Mouse (Mus musculus) spleen, adult 18-20 months (tissue): ENCODE data around the gene Rbms3.

Source experiments
- DNase-seq, 2 experiments: peaks; one replicate each; pipeline ENCODE4 v3.0.0; 2022; ENCODE audit warnings: mixed read lengths in 2 of 2

Gene Rbms3

DNA sequence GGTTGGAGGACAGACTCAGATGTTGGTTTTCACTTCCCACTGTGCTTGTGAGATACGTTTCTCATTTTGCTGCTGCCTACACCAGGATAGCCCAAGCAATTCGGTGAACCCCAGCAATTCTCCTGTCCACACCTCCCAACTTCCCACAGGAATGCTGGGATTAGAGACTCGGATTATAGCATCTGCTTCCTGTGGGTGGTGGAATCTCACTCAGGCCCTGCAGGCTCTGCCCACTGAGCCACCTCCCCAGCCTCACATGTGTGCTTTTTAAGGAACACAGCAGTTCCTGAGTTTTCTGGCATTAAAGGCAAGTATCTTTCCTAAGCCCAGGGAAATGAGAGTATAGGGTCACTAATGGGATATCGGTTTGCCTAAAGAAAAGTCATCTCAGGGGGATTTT lies 941.1 kb downstream of the Rbms3 start:
- no peak for DNase-seq

GRCm38 (mm10) chr9:116677142-116677541 lies 952.6 kb downstream of the Rbms3 start:
- DNase-seq: no peak

- no peak for DNase-seq
These were observed 953.3 kb downstream of the Rbms3 start for GRCm38 (mm10) chr9:116676445-116676844.

- DNase-seq: no peak
These were observed 955.5 kb downstream of the Rbms3 start for GRCm38 (mm10) chr9:116674191-116674590.

DNA sequence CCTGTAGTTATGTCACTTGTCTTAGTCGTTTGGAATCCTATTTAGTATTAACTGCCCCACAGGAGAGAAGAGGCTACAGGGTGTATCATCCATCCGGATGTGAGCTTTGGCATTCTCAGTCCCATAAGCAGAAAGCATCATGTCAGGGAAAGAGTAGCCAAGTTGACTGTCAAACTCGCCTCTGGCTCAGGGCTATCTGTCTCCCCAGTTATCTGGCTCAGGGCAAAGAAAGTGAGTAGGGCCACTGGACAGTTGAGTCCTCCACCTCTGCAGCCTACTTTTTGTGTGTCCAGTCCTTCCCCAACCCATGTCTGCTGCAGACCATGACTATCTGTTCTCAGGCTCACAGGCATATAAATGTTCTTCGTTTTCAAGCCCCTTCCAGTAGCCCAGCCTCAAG lies 968.7 kb downstream of the Rbms3 start:
- no peak for DNase-seq

- DNase-seq: no peak
These were observed 969.8 kb downstream of the Rbms3 start for GRCm38 (mm10) chr9:116659936-116660335.

DNA sequence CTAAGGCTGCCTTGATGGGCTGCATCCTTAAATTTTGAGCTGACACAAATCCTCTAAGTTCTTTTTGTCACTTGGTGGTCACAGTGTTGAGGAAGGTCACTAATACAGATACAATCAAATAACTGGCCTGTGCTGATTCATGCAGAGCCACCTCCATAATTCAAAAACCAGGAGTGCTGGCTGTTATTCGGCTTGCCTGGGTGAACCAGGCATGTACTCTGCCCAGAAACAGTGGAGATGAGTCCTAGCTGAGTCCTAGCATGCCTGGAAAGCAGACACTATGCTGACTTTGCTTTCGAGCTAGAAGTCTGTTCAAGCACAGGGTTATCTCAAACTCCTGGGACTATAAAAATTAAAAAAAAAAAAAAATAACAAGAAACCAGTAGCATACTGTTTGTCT lies 972.6 kb downstream of the Rbms3 start:
- no peak for DNase-seq

- no peak for DNase-seq
These were observed 978.3 kb downstream of the Rbms3 start for GRCm38 (mm10) chr9:116651414-116651813.

GRCm38 (mm10) chr9:116649955-116650354 lies 979.8 kb downstream of the Rbms3 start:
- no peak for DNase-seq

GRCm38 (mm10) chr9:116649086-116649792 lies 980.5 kb downstream of the Rbms3 start:
- DNase-seq: no peak

DNA sequence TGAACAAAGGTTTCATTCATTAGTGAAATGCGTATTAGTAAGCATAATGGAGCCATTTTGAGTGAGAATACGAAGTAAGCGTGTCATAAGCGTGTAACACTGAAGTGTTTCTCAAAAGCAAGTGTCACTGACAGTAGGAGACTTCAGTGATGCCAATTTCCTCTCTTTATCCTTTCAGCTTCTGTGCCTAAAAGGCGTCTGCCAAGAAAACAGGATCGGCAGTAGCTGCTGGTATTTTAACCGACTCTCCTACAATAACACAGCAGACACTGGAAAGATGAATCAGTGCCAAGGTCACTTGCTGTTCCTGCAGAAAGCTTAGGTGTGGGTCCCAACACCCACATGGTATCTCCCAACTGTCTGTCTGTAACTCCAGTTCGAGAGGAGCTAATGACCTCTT lies 985.1 kb downstream of the Rbms3 start:
- no peak for DNase-seq

GRCm38 (mm10) chr9:116640302-116640679 lies 989.4 kb downstream of the Rbms3 start:
- DNase-seq: no peak

DNA sequence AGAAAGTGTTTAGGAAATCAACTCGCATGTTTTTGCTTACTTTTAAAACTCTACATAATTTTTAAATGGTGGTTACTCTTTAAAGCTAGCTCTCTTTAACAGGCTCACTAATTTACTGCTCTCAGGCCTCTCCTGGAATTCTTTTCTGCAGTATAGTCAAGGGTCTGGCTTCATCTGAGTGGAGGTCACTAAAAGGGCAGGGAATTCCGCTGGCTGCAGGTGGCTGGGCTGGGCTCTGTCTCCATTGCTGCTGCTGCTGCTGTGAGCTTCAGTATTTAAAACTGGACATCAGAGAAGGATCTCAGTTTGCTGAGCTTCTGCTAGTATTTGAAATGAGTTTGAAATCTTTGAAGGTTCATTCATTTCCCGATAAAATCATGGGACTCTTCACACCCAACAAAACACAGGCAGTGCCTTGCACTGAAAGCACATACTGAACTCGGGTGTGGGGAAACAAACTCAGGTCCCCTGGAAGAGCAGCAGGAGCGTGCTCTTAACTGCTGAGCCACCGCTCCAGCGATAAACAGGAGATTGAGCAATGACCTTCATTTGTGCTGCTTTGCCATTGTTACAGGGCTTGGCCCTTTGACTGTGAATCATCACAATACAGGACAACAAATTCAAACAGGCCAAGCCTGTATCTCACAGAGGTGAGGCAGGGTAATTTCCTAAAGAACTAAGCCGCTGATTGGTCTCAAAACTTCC lies 990.0 kb downstream of the Rbms3 start:
- no peak for DNase-seq

GRCm38 (mm10) chr9:116633786-116634185 lies 995.9 kb downstream of the Rbms3 start:
- no peak for DNase-seq

DNA sequence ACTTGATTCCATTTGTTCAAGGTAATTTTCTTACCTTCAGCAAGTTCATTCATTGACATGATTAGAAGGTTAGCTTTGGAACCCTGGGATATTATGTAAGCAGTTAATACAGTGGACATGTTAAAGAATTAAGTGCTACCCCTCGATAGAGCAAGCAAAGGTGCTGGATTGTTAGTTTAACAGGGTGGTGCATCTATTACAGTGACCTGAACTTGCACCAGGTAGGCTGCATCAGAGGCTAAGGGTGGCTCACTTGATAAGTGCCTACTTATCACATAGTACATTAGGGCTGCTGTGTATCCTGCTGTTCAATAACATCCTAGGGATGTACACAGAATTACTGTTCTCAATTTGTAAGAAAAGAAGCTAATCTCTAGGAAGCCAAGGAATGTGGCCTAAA lies 996.6 kb downstream of the Rbms3 start:
- DNase-seq: no peak

GRCm38 (mm10) chr9:116631816-116632215 lies 997.9 kb downstream of the Rbms3 start:
- no peak for DNase-seq

- no peak for DNase-seq
These were observed 998.9 kb downstream of the Rbms3 start for GRCm38 (mm10) chr9:116630805-116631204.

GRCm38 (mm10) chr9:116620434-116620833 lies 1009.3 kb downstream of the Rbms3 start:
- DNase-seq: no peak

DNA sequence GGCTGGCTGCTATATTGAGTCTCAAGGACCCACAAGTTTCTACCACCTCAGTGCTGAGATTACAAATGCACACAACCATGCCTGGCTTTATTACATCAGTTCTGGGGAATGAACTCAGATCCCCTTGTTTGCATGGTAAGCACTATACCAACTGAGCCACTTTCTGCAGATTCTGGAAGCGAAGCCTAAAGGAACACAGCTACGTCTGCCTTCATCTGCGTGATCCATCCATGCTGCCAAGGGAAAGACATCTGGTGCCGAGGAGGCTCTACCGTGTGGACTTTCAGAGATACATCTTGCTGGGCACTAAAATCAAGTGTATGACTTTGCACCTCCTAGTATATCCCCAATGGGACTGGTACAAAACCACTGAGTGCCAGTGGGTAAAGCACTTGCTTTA lies 1010.8 kb downstream of the Rbms3 start:
- no peak for DNase-seq

GRCm38 (mm10) chr9:116613276-116613675 lies 1016.4 kb downstream of the Rbms3 start:
- no peak for DNase-seq

- DNase-seq: no peak
These were observed 1033.7 kb downstream of the Rbms3 start for GRCm38 (mm10) chr9:116596046-116596445.

GRCm38 (mm10) chr9:116592486-116592885 lies 1037.2 kb downstream of the Rbms3 start:
- no peak for DNase-seq

- no peak for DNase-seq
These were observed 1038.6 kb downstream of the Rbms3 start for GRCm38 (mm10) chr9:116591071-116591470.

GRCm38 (mm10) chr9:116569680-116570079 lies 1060.0 kb downstream of the Rbms3 start:
- DNase-seq: no peak

DNA sequence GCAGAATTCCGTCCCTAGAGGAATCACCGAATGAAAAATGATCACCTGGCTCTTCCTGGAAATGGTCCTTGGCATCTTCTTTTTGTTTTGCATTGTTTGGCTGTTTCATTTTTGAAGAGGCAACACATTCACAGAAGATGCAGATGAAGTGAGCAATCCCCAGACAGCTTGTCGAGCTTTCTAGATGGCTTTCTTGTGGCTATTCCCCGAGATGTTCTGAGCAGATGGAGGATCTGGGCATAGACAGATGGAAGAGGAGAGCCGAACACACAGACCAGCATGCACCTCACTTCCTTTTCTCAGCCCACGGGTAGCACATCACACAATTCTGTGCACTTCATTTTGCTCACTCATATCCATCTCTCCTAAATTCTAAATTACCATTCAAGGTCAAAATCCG lies 1063.0 kb downstream of the Rbms3 start:
- DNase-seq: no peak
